ENCODE assay signal across 10 mouse cellular contexts in genomic region chr9:99417288-99417846, GRCm38 (mm10). TPM values are rescaled to one million over a fixed set of nuclear protein-coding genes. Genes with fewer than 3 reads are reported as not detected.
DNase-seq lines count a peak whose midpoint lies in the region; ATAC-seq and TF ChIP-seq lines count a peak whose summit lies in the region.
"Had no signal": no experiment of that assay in that cellular context is flagged by ENCODE, and none has a peak within 500 bp of the region (broad histone marks: within the 10 kb centered on the region; RNA-seq: fewer than 3 reads in every experiment).

No protein-coding gene starts in this region.

- H3K4me3 ChIP-seq in heart, adult 2 months = no peak overlapping the region

- DNase-seq in left cerebral cortex, postnatal 4 days = peak; percentile 45
- DNase-seq in left cerebral cortex, postnatal 14 days (ENCODE audit: low spot score in 2 of 2) = no peak
- DNase-seq in brain, embryonic 14.5 days (ENCODE audit: low read depth) = peak; percentile 84
- DNase-seq in heart, adult 2 months = no peak
- no peak for DNase-seq in spleen, postnatal 36 days (ENCODE audit: low spot score in 2 of 2)
- no peak for DNase-seq in left cerebral cortex, postnatal 25 days (ENCODE audit: low spot score in 2 of 2)
- DNase-seq: heart, postnatal 10 days had no signal

- 57% methylated on average over 4 of the region's 4 CpGs for WGBS in heart, adult 2 months

- H3K79me2 ChIP-seq in heart, adult 2 months (replicated peaks; ENCODE audit: control insufficient read depth, insufficient read depth, low read length) = no peaks in the 10 kb centered on the region

- TF ChIP-seq CTCF in brain, embryonic 14.5 days (IDR thresholded peaks at IDR 0.05; ENCODE audit: borderline replicate concordance, extremely low read depth, insufficient read depth, insufficient read length) = no peak
- no peak for TF ChIP-seq CTCF in heart, adult 2 months (IDR thresholded peaks at IDR 0.05)

- no peak for TF ChIP-seq POLR2A in brain, embryonic 14.5 days (IDR thresholded peaks at IDR 0.05; ENCODE audit: borderline replicate concordance, extremely low read depth, insufficient read depth, insufficient read length, poor library complexity, severe bottlenecking)
- no peak for TF ChIP-seq POLR2A in heart, adult 2 months (IDR thresholded peaks at IDR 0.05; ENCODE audit: insufficient read depth, low read depth, low read length)

- peak; percentile 33 to 47; a peak in 2 of 4 replicates for ATAC-seq in hematopoietic stem cell, adult 5-6 weeks (replicated peaks in 1 of 2; ENCODE audit: insufficient read depth in 1 of 2, low FRiP score in 2 of 2, low TSS enrichment in 1 of 2, low read depth in 1 of 2, poor library complexity in 2 of 2, severe bottlenecking in 2 of 2)
- ATAC-seq in megakaryocyte-erythroid progenitor cell, adult 5-6 weeks (replicated peaks; ENCODE audit: low FRiP score, low TSS enrichment, poor library complexity, severe bottlenecking) = peak; percentile 29; the same call in 1 of the 2 replicates

- no peak overlapping the region for H3K27ac ChIP-seq in heart, adult 2 months

- no peaks in the 10 kb centered on the region for H3K36me3 ChIP-seq in heart, adult 2 months (ENCODE audit: control insufficient read depth, insufficient read depth, low read length)

- intact Hi-C loops in left cerebral cortex, postnatal 4 days (cut with DNase I) = no loop called here
- intact Hi-C loops in left cerebral cortex, postnatal 14 days (cut with DNase I) = no loop called here
- intact Hi-C loops in heart, adult 2 months (cut with DNase I) = no loop called here
- intact Hi-C loops in left cerebral cortex, postnatal 25 days (cut with DNase I) = no loop called here

- peaks cover 6% of the 10 kb centered on the region for H3K4me1 ChIP-seq in heart, adult 2 months (ENCODE audit: control insufficient read depth, insufficient read depth, low read length)

- no peaks in the 10 kb centered on the region for H3K27me3 ChIP-seq in heart, adult 2 months (ENCODE audit: control insufficient read depth, insufficient read depth, low read length)

- H3K9ac ChIP-seq in heart, adult 2 months (ENCODE audit: low read depth, low read length) = no peak overlapping the region

- no peak for TF ChIP-seq EP300 in heart, adult 2 months (IDR thresholded peaks at IDR 0.05; ENCODE audit: insufficient read depth, low read depth, low read length)

RNA-seq across cellular contexts. Expression of gene Mras, which starts 19.8 kb away (rescaled TPM):
- total RNA-seq in left cerebral cortex, postnatal 4 days (2021) = 10 to 100 TPM; 66.3 to 72.2 TPM
- total RNA-seq in left cerebral cortex, postnatal 14 days (2021) = 100 to 1,000 TPM; 146 to 154 TPM
- polyA plus RNA-seq in brain, embryonic 14.5 days (2012; rRNA removed) = 61.5 and 71.0 TPM in 2 replicates
- 4.9 and 5.5 TPM in 2 replicates for total RNA-seq in hematopoietic stem cell, adult 5-6 weeks (2017)
- not detected in 2 replicates for total RNA-seq in megakaryocyte-erythroid progenitor cell, adult 5-6 weeks (2014; fragmentation: Nextera tagmentation)
- not detected in 2 replicates for total RNA-seq in megakaryocyte-erythroid progenitor cell, adult 5-6 weeks (2017)
- 1 to 10 TPM; 5.1 to 6.6 TPM for total RNA-seq in heart, adult 2 months (2021)
- polyA plus RNA-seq in heart, adult 2 months (2012; rRNA removed) = 4.7 and 6.4 TPM in 2 replicates
- 100 to 1,000 TPM; 171 TPM for total RNA-seq in left cerebral cortex, postnatal 25 days (2021)

RNA-seq across cellular contexts. Expression of gene Nme9, which starts 33.9 kb away (rescaled TPM):
- total RNA-seq in left cerebral cortex, postnatal 4 days (2021) = under 1 TPM in 1 of 2 experiments, not detected in 1; 0.48 TPM
- total RNA-seq in left cerebral cortex, postnatal 14 days (2021) = not detected
- polyA plus RNA-seq in brain, embryonic 14.5 days (2012; rRNA removed) = 0.25 and 0.56 TPM in 2 replicates
- not detected in 2 replicates for total RNA-seq in hematopoietic stem cell, adult 5-6 weeks (2017)
- total RNA-seq in megakaryocyte-erythroid progenitor cell, adult 5-6 weeks (2014; fragmentation: Nextera tagmentation) = 0.48 TPM in 1 of 2 replicates, not detected in the other
- total RNA-seq in megakaryocyte-erythroid progenitor cell, adult 5-6 weeks (2017) = not detected in 2 replicates
- total RNA-seq in heart, adult 2 months (2021) = not detected
- polyA plus RNA-seq in heart, adult 2 months (2012; rRNA removed) = 1.7 TPM in 1 of 2 replicates, not detected in the other
- total RNA-seq in left cerebral cortex, postnatal 25 days (2021) = not detected
- total RNA-seq: heart, postnatal 10 days had no signal
- polyA plus RNA-seq: limb, embryonic 11.5 days had no signal

RNA-seq across cellular contexts. Expression of gene Esyt3, which starts 59.0 kb away (rescaled TPM):
- total RNA-seq in left cerebral cortex, postnatal 4 days (2021) = 1 to 10 TPM; 1.6 to 3.3 TPM
- total RNA-seq in left cerebral cortex, postnatal 14 days (2021) = 1 to 10 TPM in 1 of 2 experiments, under 1 TPM in 1; 0.59 to 1.1 TPM
- polyA plus RNA-seq in brain, embryonic 14.5 days (2012; rRNA removed) = 0.56 and 0.63 TPM in 2 replicates
- total RNA-seq in hematopoietic stem cell, adult 5-6 weeks (2017) = 0.06 and 0.20 TPM in 2 replicates
- not detected in 2 replicates for total RNA-seq in megakaryocyte-erythroid progenitor cell, adult 5-6 weeks (2014; fragmentation: Nextera tagmentation)
- not detected in 2 replicates for total RNA-seq in megakaryocyte-erythroid progenitor cell, adult 5-6 weeks (2017)
- total RNA-seq in heart, adult 2 months (2021) = under 1 TPM; 0.64 to 0.81 TPM
- 0.33 and 0.47 TPM in 2 replicates for polyA plus RNA-seq in heart, adult 2 months (2012; rRNA removed)
- 1 to 10 TPM; 1.8 to 2.4 TPM for total RNA-seq in left cerebral cortex, postnatal 25 days (2021)

Comparison
In these comparisons a context has a peak if more than half of its experiments do, and no peak if none do; other contexts are left out.
1. DNase-seq: peak in left cerebral cortex, postnatal 4 days (single experiment) and brain, embryonic 14.5 days (single experiment); none in left cerebral cortex, postnatal 14 days (0 of 2), heart, adult 2 months (0 of 2), spleen, postnatal 36 days (0 of 2) and left cerebral cortex, postnatal 25 days (0 of 2).
2. RNA of gene Mras, which starts 19.8 kb away (total RNA-seq): 171 TPM in left cerebral cortex, postnatal 25 days, 146 to 154 TPM in left cerebral cortex, postnatal 14 days and 66.3 to 72.2 TPM in left cerebral cortex, postnatal 4 days; 5.1 to 6.6 TPM in heart, adult 2 months, 4.9 to 5.5 TPM in hematopoietic stem cell, adult 5-6 weeks and not detected in megakaryocyte-erythroid progenitor cell, adult 5-6 weeks; every median in the first group is over 4 times any median in the second.